ENCODE assay signal across 9 mouse cellular contexts in genomic region chr3:34641756-34642497, GRCm38 (mm10). TPM values are rescaled to one million over a fixed set of nuclear protein-coding genes. Genes with fewer than 3 reads are reported as not detected.
DNase-seq lines count a peak whose midpoint lies in the region; ATAC-seq lines count a peak whose summit lies in the region.
"Had no signal": no experiment of that assay in that cellular context is flagged by ENCODE, and none has a peak within 500 bp of the region (broad histone marks: within the 10 kb centered on the region; RNA-seq: fewer than 3 reads in every experiment).

No protein-coding gene starts in this region.

- H3K9me3 ChIP-seq in kidney, embryonic 15.5 days (replicated peaks), result no peaks in the 10 kb centered on the region
- no peaks in the 10 kb centered on the region for H3K9me3 ChIP-seq in hindbrain, embryonic 13.5 days
- H3K9me3 ChIP-seq in midbrain, embryonic 16.5 days (replicated peaks; ENCODE audit: control insufficient read depth, low read length, poor library complexity, severe bottlenecking), result no peaks in the 10 kb centered on the region

- H3K4me3 ChIP-seq in kidney, embryonic 15.5 days (replicated peaks), result peak overlapping the region; percentile 25
- H3K4me3 ChIP-seq in hindbrain, embryonic 13.5 days, result peak overlapping the region; percentile 37
- H3K4me3 ChIP-seq in midbrain, embryonic 16.5 days (ENCODE audit: low read depth, low read length), result peak overlapping the region; percentile 30

- ATAC-seq in kidney, embryonic 15.5 days (replicated peaks; ENCODE audit: low FRiP score), result no peak
- no peak for ATAC-seq in hindbrain, embryonic 13.5 days (ENCODE audit: low FRiP score)
- ATAC-seq in midbrain, embryonic 16.5 days, result no peak

- no peak for DNase-seq in kidney, postnatal 10 days
- DNase-seq in embryo, embryonic 10.5 days (ENCODE audit: low spot score), result peak; percentile 63
- DNase-seq in left cerebral cortex, postnatal 14 days (ENCODE audit: low spot score in 2 of 2), result no peak
- no peak for DNase-seq in ovary, postnatal 36 days (ENCODE audit: low spot score)
- DNase-seq in layer of hippocampus, adult 11-12 months (ENCODE audit: low spot score), result no peak

- no peak overlapping the region for H3K27ac ChIP-seq in kidney, embryonic 15.5 days
- H3K27ac ChIP-seq in hindbrain, embryonic 13.5 days, result peak overlapping the region; percentile 84
- H3K27ac ChIP-seq in midbrain, embryonic 16.5 days (ENCODE audit: low read length), result peak overlapping the region; percentile 62

- intact Hi-C loops in left cerebral cortex, postnatal 14 days (cut with DNase I), result loop anchor here (2.0 to 5.0 kb wide), 3 partner anchors 80 to 310 kb away; no protein-coding TSS in a partner anchor

- 1% methylated on average over 38 of the region's 38 CpGs for WGBS in kidney, embryonic 15.5 days
- 2% methylated on average over 38 of the region's 38 CpGs for WGBS in hindbrain, embryonic 13.5 days
- WGBS in midbrain, embryonic 16.5 days, result 2% methylated on average over 38 of the region's 38 CpGs

- H3K9ac ChIP-seq in kidney, embryonic 15.5 days, result no peak overlapping the region
- H3K9ac ChIP-seq in hindbrain, embryonic 13.5 days, result peak overlapping the region; percentile 69
- H3K9ac ChIP-seq in midbrain, embryonic 16.5 days (ENCODE audit: low read depth, low read length), result peak overlapping the region; percentile 52

- peak overlapping the region; percentile 46 for H3K4me2 ChIP-seq in kidney, embryonic 15.5 days
- peak overlapping the region; percentile 60 for H3K4me2 ChIP-seq in hindbrain, embryonic 13.5 days
- peak overlapping the region; percentile 52 for H3K4me2 ChIP-seq in midbrain, embryonic 16.5 days (ENCODE audit: low read length)

- H3K4me1 ChIP-seq in kidney, embryonic 15.5 days, result peaks cover 19% of the 10 kb centered on the region
- H3K4me1 ChIP-seq in hindbrain, embryonic 13.5 days (replicated peaks), result peaks cover 53% of the 10 kb centered on the region
- H3K4me1 ChIP-seq in midbrain, embryonic 16.5 days (ENCODE audit: control insufficient read depth, insufficient read depth, low read length), result peaks cover 25% of the 10 kb centered on the region

- H3K36me3 ChIP-seq in kidney, embryonic 15.5 days, result no peaks in the 10 kb centered on the region
- no peaks in the 10 kb centered on the region for H3K36me3 ChIP-seq in hindbrain, embryonic 13.5 days
- H3K36me3 ChIP-seq in midbrain, embryonic 16.5 days (ENCODE audit: control insufficient read depth, insufficient read depth, low read length), result no peaks in the 10 kb centered on the region

- peaks cover 99% of the 10 kb centered on the region for H3K27me3 ChIP-seq in kidney, embryonic 15.5 days
- peaks cover 75% of the 10 kb centered on the region for H3K27me3 ChIP-seq in hindbrain, embryonic 13.5 days
- H3K27me3 ChIP-seq in midbrain, embryonic 16.5 days (ENCODE audit: control insufficient read depth, insufficient read depth, low read depth, low read length), result peaks cover 11% of the 10 kb centered on the region
- H3K27me3 ChIP-seq: CH12.LX had no signal

RNA-seq across cellular contexts. Expression of gene Sox2, which starts 8.3 kb away (rescaled TPM):
- polyA plus RNA-seq in kidney, embryonic 15.5 days (2015; fragmentation: Nextera tagmentation; extraction: Ambion mirVana), result 0.08 and 0.10 TPM in 2 replicates
- polyA plus RNA-seq in hindbrain, embryonic 13.5 days (2015; fragmentation: Nextera tagmentation; extraction: Ambion mirVana), result 16.9 and 19.2 TPM in 2 replicates
- 14.3 and 22.2 TPM in 2 replicates for polyA plus RNA-seq in midbrain, embryonic 16.5 days (2015; fragmentation: Nextera tagmentation; extraction: Ambion mirVana)
- 10 to 100 TPM; 27.8 to 45.3 TPM for total RNA-seq in left cerebral cortex, postnatal 14 days (2021)
- total RNA-seq: CH12.LX had no signal

Comparison
In these comparisons a context has a peak if more than half of its experiments do, and no peak if none do; other contexts are left out.
1. RNA of gene Sox2, which starts 8.3 kb away (polyA plus RNA-seq): 16.9 to 19.2 TPM in hindbrain, embryonic 13.5 days and 14.3 to 22.2 TPM in midbrain, embryonic 16.5 days; 0.08 to 0.10 TPM in kidney, embryonic 15.5 days; every median in the first group is over 10 times any median in the second.
2. Peak in every context shown above with its lines, with median percentiles within 50 percentile points of each other: H3K4me2 ChIP-seq and H3K4me3 ChIP-seq.